Mouse (Mus musculus) erythroblast, embryonic 14.5 days (primary cell): ENCODE results near the gene Vmn2r91.
"Not testable (repeated sequence)": the region's sequence is repeated elsewhere in the genome, so short reads cannot be mapped to it uniquely, and the experiment has no call there.

Experiments used
- GATA1 ChIP-seq: IDR thresholded peaks from 2 replicates; pipeline ENCODE4 v1.6.1; 2012; ENCODE audit warnings: low read length, inconsistent platforms, mixed read lengths
- TAL1 ChIP-seq: IDR thresholded peaks from 3 replicates; pipeline ENCODE4 v1.6.1; 2012; ENCODE audit warnings: low read length, inconsistent platforms, mixed read lengths

GRCm38 (mm10) chr17:18095626-18096025, 10.8 kb downstream of the Vmn2r91 start:
- not testable (repeated sequence) for TF ChIP-seq GATA1, TAL1
